Mouse (Mus musculus) lung, postnatal 0 days (tissue): Measurements from ENCODE around the gene Robo1.

Experiments
- CTCF ChIP-seq: IDR thresholded peaks from 2 replicates; pipeline ENCODE4 v1.5.1; 2016; ENCODE audit warnings: antibody characterized with exemption, mild to moderate bottlenecking
- EP300 ChIP-seq: IDR thresholded peaks from 2 replicates; pipeline ENCODE4 v1.6.1; 2016; ENCODE audit warnings: antibody characterized with exemption, mild to moderate bottlenecking, control low read depth

DNA sequence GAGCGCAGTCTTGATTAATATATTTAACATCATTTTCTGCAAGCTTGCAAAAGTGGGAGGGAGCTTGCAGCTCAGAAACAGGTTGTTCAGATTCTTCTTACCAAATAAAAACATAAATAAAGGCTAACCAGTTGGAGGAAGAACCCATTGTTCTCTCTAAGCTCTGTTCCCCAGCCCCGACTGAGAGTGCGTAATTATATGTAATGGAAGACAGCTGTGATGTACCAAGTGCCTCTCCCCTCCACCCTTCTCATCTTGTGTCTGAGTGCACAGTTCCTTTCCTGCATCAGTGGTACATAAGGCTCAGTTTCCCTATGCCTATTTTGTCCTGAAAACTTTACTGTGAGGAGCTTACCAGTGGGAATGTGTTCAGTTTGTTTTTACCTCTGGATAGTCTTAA is 502.8 kb downstream of the Robo1 start:
- no peak for TF ChIP-seq CTCF
- no peak for TF ChIP-seq EP300
